9 mouse cellular contexts compared by ENCODE assay signal in genomic region chr16:90379897-90380296, GRCm38 (mm10). TPM values are rescaled to one million over a fixed set of nuclear protein-coding genes. Genes with fewer than 3 reads are reported as not detected.
DNase-seq lines count a peak whose midpoint lies in the region; ATAC-seq lines count a peak whose summit lies in the region.
"Had no signal": no experiment of that assay in that cellular context is flagged by ENCODE, and none has a peak within 500 bp of the region (broad histone marks: within the 10 kb centered on the region; RNA-seq: fewer than 3 reads in every experiment).

No protein-coding gene starts in this region.

- H3K4me1 ChIP-seq in liver, embryonic 13.5 days (replicated peaks), result peaks cover 8% of the 10 kb centered on the region
- H3K4me1 ChIP-seq in neural tube, embryonic 14.5 days (ENCODE audit: control insufficient read depth, insufficient read depth, low read length), result no peaks in the 10 kb centered on the region

- H3K27me3 ChIP-seq in liver, embryonic 13.5 days, result peaks cover 28% of the 10 kb centered on the region
- no peaks in the 10 kb centered on the region for H3K27me3 ChIP-seq in neural tube, embryonic 14.5 days (ENCODE audit: control insufficient read depth, insufficient read depth, low read length)

- no peak overlapping the region for H3K4me3 ChIP-seq in liver, embryonic 13.5 days (replicated peaks)
- H3K4me3 ChIP-seq in neural tube, embryonic 14.5 days (ENCODE audit: low read depth, low read length), result no peak overlapping the region
- H3K4me3 ChIP-seq: embryonic facial prominence, embryonic 15.5 days had no signal

- H3K9ac ChIP-seq in liver, embryonic 13.5 days, result no peak overlapping the region
- H3K9ac ChIP-seq in neural tube, embryonic 14.5 days (replicated peaks; ENCODE audit: low read depth, low read length), result no peak overlapping the region
- H3K9ac ChIP-seq: embryonic facial prominence, embryonic 15.5 days had no signal

- ATAC-seq in liver, embryonic 13.5 days (ENCODE audit: low read depth), result no peak
- peak; percentile 74; the same call in 1 of the 2 replicates for ATAC-seq in neural tube, embryonic 14.5 days (ENCODE audit: low read depth)

- no peaks in the 10 kb centered on the region for H3K36me3 ChIP-seq in liver, embryonic 13.5 days
- no peaks in the 10 kb centered on the region for H3K36me3 ChIP-seq in neural tube, embryonic 14.5 days (ENCODE audit: control insufficient read depth, insufficient read depth, low read length)
- H3K36me3 ChIP-seq: embryonic facial prominence, embryonic 15.5 days had no signal

- no peaks in the 10 kb centered on the region; the same call in 1 of the 2 replicates for H3K9me3 ChIP-seq in liver, embryonic 13.5 days (replicated peaks)
- H3K9me3 ChIP-seq in neural tube, embryonic 14.5 days (ENCODE audit: control insufficient read depth, low read length), result no peaks in the 10 kb centered on the region
- H3K9me3 ChIP-seq: embryonic facial prominence, embryonic 15.5 days had no signal

- WGBS in liver, embryonic 13.5 days (ENCODE audit: insufficient replicate concordance), result 15% methylated on average over 11 of the region's 11 CpGs
- 17% methylated on average over 11 of the region's 11 CpGs for WGBS in neural tube, embryonic 14.5 days

- no peak overlapping the region for H3K4me2 ChIP-seq in liver, embryonic 13.5 days
- no peak overlapping the region for H3K4me2 ChIP-seq in neural tube, embryonic 14.5 days (ENCODE audit: low read depth, low read length)
- H3K4me2 ChIP-seq: embryonic facial prominence, embryonic 15.5 days had no signal

- peak; percentile 68 to 69 for DNase-seq in B cell, adult 2 months
- peak; percentile 77 for DNase-seq in adrenal gland, adult 2 months
- peak; percentile 89 for DNase-seq in embryo, embryonic 10 days (ENCODE audit: low spot score)
- peak; percentile 23 to 35 for DNase-seq in heart, adult 9 months (ENCODE audit: low spot score in 2 of 2)
- peak; percentile 83 for DNase-seq in kidney, adult 9 months
- peak; percentile 28 for DNase-seq in liver, embryonic 13.5 days
- peak; percentile 4 to 11 for DNase-seq in thymus, adult 18-20 months

- H3K27ac ChIP-seq in liver, embryonic 13.5 days, result no peak overlapping the region
- H3K27ac ChIP-seq in neural tube, embryonic 14.5 days (ENCODE audit: low read depth, low read length), result no peak overlapping the region
- H3K27ac ChIP-seq: embryonic facial prominence, embryonic 15.5 days had no signal

RNA-seq across cellular contexts. Expression of gene Hunk, which starts 5.9 kb away (rescaled TPM):
- 1 to 10 TPM; 2.8 to 6.4 TPM for total RNA-seq in adrenal gland, adult 2 months (2021)
- polyA plus RNA-seq in adrenal gland, adult 2 months (2012; rRNA removed), result 2.2 and 2.7 TPM in 2 replicates
- 0.98 and 1.4 TPM in 2 replicates for polyA plus RNA-seq in liver, embryonic 13.5 days (2015; fragmentation: Nextera tagmentation; extraction: Ambion mirVana)
- polyA plus RNA-seq in neural tube, embryonic 14.5 days (2014; fragmentation: Nextera tagmentation; extraction: Ambion mirVana), result 7.4 and 8.0 TPM in 2 replicates

Comparison
In these comparisons a context has a peak if more than half of its experiments do, and no peak if none do; other contexts are left out.
1. DNase-seq: peak in every context shown above with its lines; median percentile 89 in embryo, embryonic 10 days; 83 in kidney, adult 9 months; 77 in adrenal gland, adult 2 months; 68 in B cell, adult 2 months; 29 in heart, adult 9 months; 28 in liver, embryonic 13.5 days; 8 in thymus, adult 18-20 months.